Mouse (Mus musculus) lung, adult 2 months (tissue): ENCODE data around the gene Sec24c. TPM values are rescaled to one million over a fixed set of nuclear protein-coding genes. Genes with fewer than 3 reads are reported as not detected.

Experiments used
- DNase-seq: peaks from one replicate; pipeline ENCODE4 v3.0.0; 2022
- H3K4me1 ChIP-seq: fragments of 200-500 bp; 2 replicates; pipeline ENCODE4 v1.6.1; 2011; ENCODE audit warnings: low read length; ENCODE audit not compliant: control insufficient read depth, insufficient read depth
- H3K4me3 ChIP-seq: fragments of 200-500 bp; replicated peaks from 2 replicates; pipeline ENCODE3; 2011; ENCODE audit warnings: low read depth, mild to moderate bottlenecking, control low read depth, low read length; ENCODE audit errors: extremely low read depth
- CTCF ChIP-seq: fragments of 200-500 bp; IDR thresholded peaks from 2 replicates; pipeline ENCODE4 v1.5.1; 2011; ENCODE audit warnings: mild to moderate bottlenecking, low read length, control low read depth; ENCODE audit not compliant: insufficient read depth
- POLR2A ChIP-seq: fragments of 200-500 bp; IDR thresholded peaks from 2 replicates; pipeline ENCODE4 v1.6.1; 2011; ENCODE audit warnings: low read depth, mild to moderate bottlenecking, control low read depth, low read length, borderline replicate concordance; ENCODE audit errors: extremely low read depth
- WGBS: fragments of 180-500 bp; shearing (Covaris S2); methylation state at CpG from one replicate; pipeline ENCODE4 v1.1.7; 2018; 5-methylcytosine and 5-hydroxymethylcytosine counted together
- polyA plus RNA-seq: library from polyadenylated mRNA; depleted of rRNA; stranded (reverse); fragments of >200 nt; gene quantifications from 2 replicates; pipeline ENCODE4 v1.2.3, GENCODE M21; 2012

Gene Sec24c
- polyA plus RNA-seq, 1 experiment: 175 TPM

DNA sequence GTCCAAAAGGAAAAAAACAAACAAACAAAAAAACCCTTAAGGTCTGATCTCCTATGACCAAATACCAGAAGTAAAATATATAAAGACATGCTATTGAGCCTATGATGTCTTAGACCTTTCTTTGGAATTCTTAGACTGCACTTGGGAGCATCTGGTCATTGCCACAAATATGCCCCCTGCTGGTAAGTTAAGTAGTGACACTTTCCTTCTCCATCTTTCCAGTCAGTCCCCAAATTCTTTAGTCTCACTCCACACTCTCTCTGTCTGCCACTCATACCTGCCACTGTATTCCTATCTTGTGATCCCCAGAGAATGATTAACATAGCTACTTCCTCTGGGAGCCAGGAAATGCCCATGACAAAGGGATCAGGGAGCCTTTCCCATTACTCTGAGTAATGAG, 15.8 kb upstream of the Sec24c start:
- no peak overlapping the region for H3K4me3 ChIP-seq
- H3K4me1 ChIP-seq: no peaks in the 10 kb centered on the region
- peak; percentile 23 for DNase-seq
- peak; percentile 39; the same call in 1 of the 2 replicates for TF ChIP-seq CTCF
- TF ChIP-seq POLR2A: no peak

DNA sequence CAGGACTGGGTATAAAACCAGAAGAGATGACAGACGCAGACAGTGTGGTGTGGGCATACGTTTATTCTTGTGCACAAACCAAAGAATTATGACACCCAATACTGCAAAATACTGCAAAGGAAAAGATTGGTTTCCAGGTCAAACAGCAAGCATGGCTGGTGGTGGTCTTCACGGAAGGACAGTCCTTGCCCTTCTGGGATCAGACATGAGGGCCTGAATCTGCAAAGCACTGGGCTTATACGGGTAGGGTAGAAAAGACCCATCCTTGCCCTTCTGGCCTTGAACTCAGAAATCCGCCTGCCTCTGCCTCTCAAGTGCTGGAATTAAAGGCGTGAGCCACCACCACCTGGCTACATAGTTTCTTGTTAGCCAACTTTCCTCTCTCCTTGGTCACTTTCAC, 15.2 kb upstream of the Sec24c start:
- no peak overlapping the region for H3K4me3 ChIP-seq
- no peaks in the 10 kb centered on the region for H3K4me1 ChIP-seq
- DNase-seq: no peak
- no peak for TF ChIP-seq POLR2A
- TF ChIP-seq CTCF: no peak
- 91% methylated on average over 6 of the region's 6 CpGs for WGBS

DNA sequence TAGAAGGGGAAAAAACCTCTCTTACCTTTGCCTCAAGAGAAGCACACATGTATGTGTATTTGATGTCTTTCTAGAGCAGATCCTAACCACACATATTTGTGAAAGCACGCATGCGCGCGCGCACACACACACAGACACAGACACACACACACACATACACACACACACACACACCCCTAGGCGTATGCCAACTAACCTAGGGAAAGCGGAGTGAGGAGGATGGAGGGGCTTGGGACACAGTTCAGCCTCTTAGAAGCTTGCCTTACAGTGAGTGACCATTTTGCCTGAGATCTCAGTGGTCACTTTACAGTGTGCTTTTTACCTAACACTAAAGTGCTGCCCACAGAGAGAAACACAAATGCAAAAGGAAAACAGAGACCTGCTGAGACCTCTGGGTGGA, 14.4 kb upstream of the Sec24c start:
- no peak overlapping the region for H3K4me3 ChIP-seq
- WGBS: over 99% methylated on average over 7 of the region's 7 CpGs
- TF ChIP-seq POLR2A (no peak), CTCF (no peak)
- H3K4me1 ChIP-seq: no peaks in the 10 kb centered on the region
- no peak for DNase-seq

DNA sequence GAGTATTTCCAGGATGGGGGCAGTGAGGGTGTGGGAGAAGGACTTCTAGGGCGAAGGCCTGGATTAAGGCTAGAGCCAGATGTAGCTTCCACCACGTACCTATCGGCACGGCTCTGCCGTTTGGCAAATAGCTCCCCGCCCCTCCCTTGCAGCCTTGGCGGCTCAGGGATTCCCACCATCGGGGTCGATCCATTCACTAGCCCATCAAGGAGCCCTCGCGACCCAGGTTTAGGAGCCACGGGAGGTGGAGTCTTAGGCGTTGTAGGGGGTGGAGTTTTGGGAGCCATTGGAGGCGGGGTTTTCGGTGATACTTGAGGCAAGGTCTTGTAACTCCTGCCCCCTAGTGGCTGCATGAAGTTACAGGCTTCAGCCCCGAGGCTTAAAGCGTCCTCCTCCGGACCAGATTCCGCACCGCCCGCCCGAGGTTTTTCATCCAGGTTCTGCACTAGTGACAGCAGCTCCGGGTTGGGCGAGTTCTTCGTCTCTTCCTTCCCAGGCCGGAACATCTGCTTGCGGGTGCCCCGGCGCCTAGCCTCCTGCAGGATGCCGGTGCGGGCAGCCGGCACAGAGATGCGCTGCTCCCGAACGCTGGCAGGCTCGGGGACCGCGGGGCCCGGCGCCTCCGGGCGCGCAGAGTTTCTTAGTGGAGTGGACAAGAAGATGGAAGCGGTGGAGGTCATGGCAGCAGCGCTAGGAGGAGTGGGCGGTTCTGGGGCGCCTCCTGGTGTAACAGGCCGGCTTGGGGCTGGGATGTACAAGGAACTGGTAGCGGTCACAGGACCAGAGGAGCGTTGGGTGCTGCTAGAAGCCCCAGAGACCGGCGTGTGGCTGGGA, 13.1 kb upstream of the Sec24c start:
- 2% methylated on average over 52 of the region's 52 CpGs for WGBS
- TF ChIP-seq POLR2A: 0 out of 2 replicates have a peak, but pooled peaks have one; percentile 30
- TF ChIP-seq CTCF: peak; percentile 86
- peak overlapping the region; percentile 58 for H3K4me3 ChIP-seq

DNA sequence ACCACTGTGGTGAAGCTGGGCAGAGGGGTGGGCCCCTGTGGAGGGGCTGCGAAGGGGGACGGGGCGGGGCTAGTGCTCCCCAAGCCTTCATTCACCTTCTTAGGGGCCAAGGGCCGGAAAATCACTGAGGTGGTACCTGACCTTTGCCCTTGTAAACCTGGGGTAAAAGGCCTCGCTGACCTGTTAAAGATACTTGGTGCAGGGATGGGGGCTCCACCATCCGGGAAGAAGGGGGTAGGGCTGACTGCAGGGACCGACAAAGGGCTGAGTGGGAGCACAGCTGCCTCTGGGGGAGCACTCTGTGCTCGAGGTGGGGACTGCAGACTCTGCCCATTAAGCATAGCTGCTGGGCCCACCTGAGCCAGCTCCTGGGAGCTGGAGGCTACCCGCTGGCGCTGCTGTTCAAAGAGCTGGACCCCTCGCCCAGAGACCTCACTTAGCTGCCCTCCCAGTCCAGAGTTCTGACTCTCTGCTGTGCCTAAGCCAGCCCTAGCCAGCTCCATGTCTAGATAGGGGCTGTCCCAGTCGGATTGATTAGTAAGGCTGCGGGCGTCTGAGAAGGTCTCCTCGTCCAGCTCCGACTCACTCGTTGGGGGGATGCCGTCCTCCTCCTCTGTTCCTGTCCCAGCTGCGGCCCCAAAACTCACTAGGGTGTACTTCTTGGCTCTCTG, 12.3 kb upstream of the Sec24c start:
- peak; percentile 19 for DNase-seq
- TF ChIP-seq POLR2A (no peak), CTCF (no peak)
- Histone ChIP-seq H3K4me3 (peak overlapping the region; percentile 58), H3K4me1 (no peaks in the 10 kb centered on the region)
- 26% methylated on average over 19 of the region's 19 CpGs for WGBS

More for the DNA sequence above, 13.1 kb upstream of the Sec24c start:
- H3K4me1 ChIP-seq: no peaks in the 10 kb centered on the region
- DNase-seq: peak; percentile 89

DNA sequence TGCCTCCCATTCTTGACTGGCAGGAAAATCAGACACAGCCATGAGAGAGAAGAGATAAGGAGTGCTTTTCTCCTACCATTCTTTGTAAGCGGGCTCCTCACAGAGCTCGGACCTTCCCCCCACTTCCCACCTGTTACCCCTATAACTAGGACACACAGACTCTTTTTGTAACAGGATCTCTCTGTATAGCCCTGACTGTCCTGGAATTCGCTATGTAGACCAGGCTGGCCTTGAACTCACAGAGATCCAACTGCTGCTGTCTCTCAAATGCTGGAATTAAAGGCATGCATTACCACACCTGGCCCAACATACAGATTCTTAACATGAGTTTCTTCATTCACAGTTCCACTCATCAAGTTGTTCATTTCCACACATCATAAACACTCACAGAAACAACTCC, 11.4 kb upstream of the Sec24c start:
- H3K4me3 ChIP-seq: no peak overlapping the region
- TF ChIP-seq POLR2A (no peak), CTCF (no peak)
- 94% methylated on average over 3 of the region's 3 CpGs for WGBS

DNA sequence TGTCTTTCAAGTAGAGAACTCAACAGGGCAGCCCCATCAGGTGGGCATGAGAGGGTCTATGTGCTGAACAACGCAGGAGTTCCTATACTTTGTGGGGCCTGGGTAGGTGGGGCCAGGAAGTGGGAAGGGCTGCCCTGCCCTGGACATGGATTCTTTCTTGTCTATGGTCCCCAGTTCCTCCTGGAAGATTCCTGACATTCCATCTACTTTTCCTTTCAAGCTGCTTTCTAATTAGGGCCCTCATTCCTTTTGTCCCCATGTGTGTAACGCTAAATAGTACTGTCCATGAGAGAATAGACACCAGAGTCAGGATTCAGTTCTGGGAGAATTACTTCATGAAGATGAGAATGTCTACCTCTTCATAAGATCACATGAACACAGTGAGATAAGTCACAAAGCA, 10.5 kb upstream of the Sec24c start:
- H3K4me3 ChIP-seq: no peak overlapping the region
- H3K4me1 ChIP-seq: no peaks in the 10 kb centered on the region
- WGBS: 58% methylated on average over 2 of the region's 2 CpGs
- DNase-seq: no peak
- TF ChIP-seq CTCF: no peak

More for the DNA sequence above, 11.4 kb upstream of the Sec24c start:
- no peak for DNase-seq
- no peaks in the 10 kb centered on the region for H3K4me1 ChIP-seq

DNA sequence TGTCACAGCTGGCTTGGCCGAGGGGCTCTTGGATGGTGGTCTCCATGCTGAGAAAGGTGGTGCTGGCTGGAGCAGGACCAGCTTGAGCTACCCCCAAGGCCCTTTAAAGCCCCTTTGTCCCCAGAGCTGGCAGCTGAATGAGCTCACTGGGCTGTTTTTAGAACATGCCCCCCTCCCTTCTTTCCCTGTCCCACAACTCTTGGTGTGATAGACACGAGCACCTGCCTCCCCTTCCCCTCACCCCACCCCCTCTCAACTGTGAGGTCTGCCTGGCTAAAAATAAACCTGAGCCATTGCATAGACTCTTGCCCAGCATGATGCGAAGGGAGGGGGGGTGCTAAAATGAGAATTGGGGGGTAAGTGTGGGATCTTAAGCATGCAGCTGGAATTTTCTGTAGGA, 9.7 kb upstream of the Sec24c start:
- no peak for DNase-seq
- Histone ChIP-seq H3K4me3 (no peak overlapping the region), H3K4me1 (no peaks in the 10 kb centered on the region)
- 53% methylated on average over 3 of the region's 3 CpGs for WGBS
- TF ChIP-seq CTCF: no peak

DNA sequence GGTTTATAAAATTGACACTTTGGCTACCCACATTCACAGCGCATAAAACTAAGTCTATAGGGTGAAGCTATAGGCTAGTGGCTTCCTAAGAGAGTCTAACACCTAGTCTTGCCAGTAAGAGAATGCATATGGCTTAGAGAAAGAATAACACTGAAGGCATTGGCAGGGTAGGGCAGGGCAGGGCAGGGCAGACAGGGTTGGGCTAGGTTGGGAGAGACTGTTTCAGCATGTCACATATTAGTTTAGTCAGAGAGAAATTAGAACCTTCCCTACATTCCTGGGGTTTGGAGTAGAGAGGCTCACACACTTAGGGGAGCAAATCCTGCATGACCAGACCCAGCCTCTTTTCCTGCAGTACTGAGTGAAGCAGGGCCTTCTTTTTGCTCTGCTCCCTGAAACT, 6.6 kb upstream of the Sec24c start:
- no peak for DNase-seq

More for the DNA sequence above, 6.6 kb upstream of the Sec24c start:
- Histone ChIP-seq H3K4me3 (no peak overlapping the region), H3K4me1 (no peaks in the 10 kb centered on the region)
- WGBS: 72% methylated on average over 1 of the region's 1 CpGs
- TF ChIP-seq CTCF (no peak), POLR2A (no peak)
